ENCODE assay signal across 17 mouse cellular contexts in the genomic region with DNA sequence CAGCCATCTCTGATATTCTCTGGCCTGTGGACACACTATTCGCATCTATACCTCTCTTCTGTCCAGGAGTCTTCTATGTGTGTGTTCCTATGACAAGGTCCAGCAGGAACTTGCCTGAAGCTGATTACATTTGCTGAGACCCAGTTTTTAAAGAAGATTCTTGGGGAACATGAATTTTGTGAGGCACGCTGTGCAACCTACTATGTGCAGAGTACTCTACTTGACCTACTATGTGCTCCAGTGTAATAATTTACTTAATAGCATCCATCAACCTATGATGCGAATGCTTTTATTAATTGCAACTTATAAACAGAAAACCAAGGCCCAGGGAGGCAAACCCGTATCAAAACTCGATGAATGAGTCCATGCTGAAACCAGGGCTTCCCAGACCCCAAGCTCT.
"Had no signal": no experiment of that assay in that cellular context is flagged by ENCODE, and none has a peak within 500 bp of the region (broad histone marks: within the 10 kb centered on the region; RNA-seq: fewer than 3 reads in every experiment).

No protein-coding gene starts in this region.

- H3K9me3 ChIP-seq: neural tube, embryonic 12.5 days; neural tube, embryonic 13.5 days; neural tube, embryonic 15.5 days; stomach, embryonic 15.5 days had no signal

- H3K4me2 ChIP-seq: neural tube, embryonic 12.5 days; neural tube, embryonic 13.5 days; neural tube, embryonic 15.5 days; stomach, embryonic 15.5 days had no signal

- H3K4me1 ChIP-seq: neural tube, embryonic 12.5 days; neural tube, embryonic 13.5 days; neural tube, embryonic 15.5 days; stomach, embryonic 15.5 days had no signal

- H3K9ac ChIP-seq: neural tube, embryonic 12.5 days; neural tube, embryonic 13.5 days; neural tube, embryonic 15.5 days; stomach, embryonic 15.5 days had no signal

- H3K27me3 ChIP-seq: neural tube, embryonic 12.5 days; neural tube, embryonic 13.5 days; neural tube, embryonic 15.5 days; stomach, embryonic 15.5 days had no signal

- H3K27ac ChIP-seq: neural tube, embryonic 12.5 days; neural tube, embryonic 13.5 days; neural tube, embryonic 15.5 days; stomach, embryonic 15.5 days; stomach, postnatal 0 days had no signal

- DNase-seq: retina, postnatal 1 day; right cerebral cortex, adult 18-20 months; right cerebral cortex, postnatal 14 days; right cerebral cortex, postnatal 25 days; right cerebral cortex, postnatal 4 days; spleen, adult 18-20 months; thymus, adult 18-20 months; thymus, adult 2 months; thymus, postnatal 14 days; thymus, postnatal 25 days; thymus, postnatal 36 days; thymus, postnatal 4 days had no signal

- H3K4me3 ChIP-seq: neural tube, embryonic 12.5 days; neural tube, embryonic 13.5 days; neural tube, embryonic 15.5 days; stomach, embryonic 15.5 days had no signal

- H3K36me3 ChIP-seq: neural tube, embryonic 12.5 days; neural tube, embryonic 13.5 days; neural tube, embryonic 15.5 days; stomach, embryonic 15.5 days had no signal
